Mouse (Mus musculus) liver, embryonic 12.5 days (tissue): Measurements from ENCODE around the gene Tex44. TPM values are rescaled to one million over a fixed set of nuclear protein-coding genes. Genes with fewer than 3 reads are reported as not detected.
A peak's percentile ranks its signal among the peaks of the same experiment; 100 is the strongest.

Source experiments
- ATAC-seq: fragments of 200-750 bp; cut with Nextera tagmentation; 2 replicates; pipeline ENCODE4 v1.8.0; 2017; ENCODE audit warnings: moderate number of reproducible peaks, mild to moderate bottlenecking, moderate library complexity
- H3K27ac ChIP-seq: fragments of 300-500 bp; sonication (generic); 2 replicates; pipeline ENCODE4 v1.5.1; 2016; ENCODE audit warnings: mild to moderate bottlenecking
- H3K27me3 ChIP-seq: fragments of 300-500 bp; sonication (generic); replicated peaks from 2 replicates; pipeline ENCODE4 v1.6.1; 2016; ENCODE audit warnings: mild to moderate bottlenecking, moderate library complexity
- H3K36me3 ChIP-seq: fragments of 300-500 bp; sonication (generic); 2 replicates; pipeline ENCODE4 v1.6.1; 2016; ENCODE audit warnings: mild to moderate bottlenecking, moderate library complexity
- H3K4me1 ChIP-seq: fragments of 300-500 bp; sonication (generic); 2 replicates; pipeline ENCODE4 v1.6.1; 2016
- H3K4me2 ChIP-seq: fragments of 300-500 bp; sonication (generic); 2 replicates; pipeline ENCODE4 v1.6.1; 2016; ENCODE audit warnings: mild to moderate bottlenecking, moderate library complexity
- H3K4me3 ChIP-seq: fragments of 300-500 bp; sonication (generic); 2 replicates; pipeline ENCODE4 v1.5.1; 2016; ENCODE audit warnings: mild to moderate bottlenecking, moderate library complexity
- H3K9ac ChIP-seq: fragments of 300-500 bp; sonication (generic); 2 replicates; pipeline ENCODE4 v1.6.1; 2016; ENCODE audit warnings: mild to moderate bottlenecking, moderate library complexity
- H3K9me3 ChIP-seq: fragments of 300-500 bp; sonication (generic); replicated peaks from 2 replicates; pipeline ENCODE4 v1.6.1; 2016; ENCODE audit warnings: mild to moderate bottlenecking, moderate library complexity
- WGBS: fragments of 180-500 bp; shearing (Covaris S2); methylation state at CpG from one replicate; pipeline ENCODE4 v1.1.7; 2016; ENCODE audit not compliant: insufficient replicate concordance; 5-methylcytosine and 5-hydroxymethylcytosine counted together
- polyA plus RNA-seq: library from polyadenylated mRNA; unstranded; fragments of >200 nt; fragmentation: Nextera tagmentation; extraction: Ambion mirVana; gene quantifications from 2 replicates; pipeline ENCODE4 v1.2.1, GENCODE M21; 2016

The Tex44 gene
- polyA plus RNA-seq, 1 experiment from 2014 or later: not detected

DNA sequence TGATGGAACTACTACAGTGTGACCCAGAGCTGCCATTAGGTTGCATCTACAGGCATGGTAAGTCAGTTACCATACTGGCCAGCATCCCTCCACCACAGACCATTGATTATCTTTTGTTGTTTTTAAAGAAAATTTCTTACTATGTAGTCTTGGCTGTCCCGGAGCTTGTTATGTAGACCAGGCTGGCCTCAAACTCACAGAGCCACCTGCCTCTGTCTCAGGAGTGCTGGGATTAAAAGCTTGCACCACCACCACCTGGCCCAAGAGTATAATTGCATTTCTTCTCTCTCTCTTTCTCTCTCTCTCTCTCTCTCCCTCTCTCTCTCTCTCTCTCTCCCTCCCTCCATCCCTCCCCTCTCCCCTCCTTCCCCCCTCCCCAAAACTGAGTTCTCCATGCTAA is 1.8 kb upstream of the Tex44 start:
- Histone ChIP-seq H3K27ac (no peak overlapping the region), H3K4me3 (no peak overlapping the region), H3K9ac (no peak overlapping the region), H3K9me3 (no peaks in the 10 kb centered on the region), H3K4me1 (no peaks in the 10 kb centered on the region), H3K4me2 (no peak overlapping the region), H3K36me3 (no peaks in the 10 kb centered on the region), H3K27me3 (no peaks in the 10 kb centered on the region)
- no peak for ATAC-seq
- WGBS: 79% methylated on average over 1 of the region's 1 CpGs

DNA sequence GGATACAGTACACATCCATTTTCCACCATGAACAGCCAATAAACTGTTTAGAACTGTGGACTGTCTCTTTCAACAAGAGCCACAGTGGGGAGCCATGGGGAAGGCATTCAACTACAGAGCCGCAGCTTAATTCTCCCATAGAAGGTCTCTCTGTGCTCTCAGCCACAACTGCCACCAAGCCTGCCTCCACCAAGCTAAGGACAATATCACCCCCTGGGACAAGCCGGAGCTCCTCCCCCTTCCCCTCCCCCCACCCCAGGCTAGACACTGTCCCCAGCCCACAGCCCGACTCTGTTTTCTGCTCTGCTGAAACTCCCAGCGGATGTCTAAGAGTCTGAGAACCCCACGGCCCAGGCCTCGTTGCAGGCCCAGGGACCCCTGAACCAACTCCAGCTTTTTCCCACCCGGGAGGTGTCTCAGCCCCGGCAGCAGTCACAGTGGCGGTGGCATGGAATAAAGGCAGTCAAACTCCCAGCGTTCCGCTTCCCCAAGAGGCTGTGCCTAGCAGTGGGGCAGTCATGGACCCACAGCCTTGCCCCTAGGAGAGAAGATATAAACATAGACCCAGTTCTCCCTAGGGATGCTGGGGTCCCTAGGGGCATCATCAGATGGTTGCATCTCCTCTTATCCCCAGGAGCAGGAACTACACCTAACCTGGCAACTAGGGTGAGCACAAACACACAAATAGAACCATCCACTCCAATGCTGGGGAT is 1.1 kb upstream of the Tex44 start:
- no peak for ATAC-seq
- no peak overlapping the region for H3K9ac ChIP-seq
- H3K4me3 ChIP-seq: no peak overlapping the region
- no peaks in the 10 kb centered on the region for H3K27me3 ChIP-seq
- 48% methylated on average over 11 of the region's 11 CpGs for WGBS
- no peaks in the 10 kb centered on the region for H3K4me1 ChIP-seq
- no peaks in the 10 kb centered on the region for H3K9me3 ChIP-seq
- H3K36me3 ChIP-seq: no peaks in the 10 kb centered on the region
- no peak overlapping the region for H3K4me2 ChIP-seq
- no peak overlapping the region for H3K27ac ChIP-seq

- Histone ChIP-seq H3K9me3 (no peaks in the 10 kb centered on the region), H3K4me3 (no peak overlapping the region), H3K4me1 (peaks cover 27% of the 10 kb centered on the region), H3K27ac (no peak overlapping the region), H3K27me3 (no peaks in the 10 kb centered on the region), H3K36me3 (no peaks in the 10 kb centered on the region), H3K9ac (no peak overlapping the region), H3K4me2 (no peak overlapping the region)
- no peak for ATAC-seq
- 44% methylated on average over 2 of the region's 2 CpGs for WGBS
Observed at GRCm38 (mm10) chr1:86430056-86430455, 3.9 kb downstream of the Tex44 start.

DNA sequence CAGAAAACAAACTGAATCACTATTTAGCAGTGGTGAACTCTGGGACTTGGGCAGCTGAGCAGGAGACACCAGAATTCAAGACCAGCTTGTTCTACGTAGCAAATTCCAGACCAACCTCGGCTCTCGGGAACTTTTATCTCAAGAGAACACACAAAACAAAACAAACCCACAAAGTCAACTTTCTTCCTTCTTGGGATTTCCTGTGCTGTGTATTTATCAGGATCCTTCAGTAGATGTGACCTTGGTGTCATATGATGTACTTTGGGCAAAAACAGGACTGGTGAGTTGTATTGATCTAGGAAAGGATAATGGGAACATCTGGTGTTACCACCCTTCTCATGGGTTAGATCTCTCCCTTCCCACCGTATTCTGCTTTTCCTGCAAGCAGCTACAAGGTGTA is 6.6 kb downstream of the Tex44 start:
- WGBS: 18% methylated on average over 4 of the region's 4 CpGs
- H3K4me1 ChIP-seq: peaks cover 54% of the 10 kb centered on the region

GRCm38 (mm10) chr1:86433359-86433758 is 7.2 kb downstream of the Tex44 start:
- Histone ChIP-seq H3K9me3 (no peaks in the 10 kb centered on the region), H3K4me2 (peak overlapping the region; percentile 96; the same call in 1 of the 2 replicates), H3K9ac (peak overlapping the region; percentile 81; the same call in 1 of the 2 replicates), H3K27ac (peak overlapping the region; percentile 94), H3K4me3 (no peak overlapping the region), H3K27me3 (no peaks in the 10 kb centered on the region), H3K4me1 (peaks cover 60% of the 10 kb centered on the region), H3K36me3 (no peaks in the 10 kb centered on the region)
- WGBS: 74% methylated on average over 7 of the region's 7 CpGs
- no peak for ATAC-seq

More for the DNA sequence above, 6.6 kb downstream of the Tex44 start:
- Histone ChIP-seq H3K27me3 (no peaks in the 10 kb centered on the region), H3K9ac (no peak overlapping the region), H3K4me2 (no peak overlapping the region), H3K27ac (peak overlapping the region; percentile 10; the same call in 1 of the 2 replicates), H3K36me3 (no peaks in the 10 kb centered on the region), H3K4me3 (no peak overlapping the region), H3K9me3 (no peaks in the 10 kb centered on the region)
- no peak for ATAC-seq

DNA sequence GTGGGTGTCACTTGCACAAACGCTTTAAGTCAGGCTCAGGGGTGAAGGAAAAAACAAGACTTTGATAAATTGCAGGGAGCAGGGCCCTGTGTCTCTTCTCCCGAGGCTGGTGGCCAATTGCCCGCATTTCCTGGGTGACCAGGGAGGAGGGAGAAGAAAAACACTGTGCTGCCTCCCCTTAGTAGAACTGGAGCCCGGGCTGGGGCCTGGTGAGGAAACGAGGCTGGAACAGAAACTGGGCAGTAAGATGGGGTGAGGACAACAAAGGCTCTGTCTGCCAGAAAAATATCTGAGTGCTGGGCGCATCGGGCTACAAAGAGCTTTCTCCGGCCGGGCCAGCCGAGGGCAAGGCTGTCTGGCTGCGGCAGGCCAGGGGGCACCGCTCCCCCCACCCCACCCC is 7.9 kb downstream of the Tex44 start:
- H3K27me3 ChIP-seq: no peaks in the 10 kb centered on the region; the same call in 1 of the 2 replicates
- peak overlapping the region; percentile 96 for H3K4me2 ChIP-seq
- H3K9me3 ChIP-seq: no peaks in the 10 kb centered on the region
- H3K27ac ChIP-seq: peak overlapping the region; percentile 94
- ATAC-seq: peak; percentile 55
- H3K4me3 ChIP-seq: peak overlapping the region; percentile 71
- 3% methylated on average over 12 of the region's 12 CpGs for WGBS
- H3K4me1 ChIP-seq: peaks cover 64% of the 10 kb centered on the region
- peak overlapping the region; percentile 81 for H3K9ac ChIP-seq
- no peaks in the 10 kb centered on the region for H3K36me3 ChIP-seq

GRCm38 (mm10) chr1:86434439-86435201 is 8.5 kb downstream of the Tex44 start:
- H3K4me2 ChIP-seq: peak overlapping the region; percentile 96
- no peaks in the 10 kb centered on the region; the same call in 1 of the 2 replicates for H3K27me3 ChIP-seq
- H3K9me3 ChIP-seq: no peaks in the 10 kb centered on the region
- no peaks in the 10 kb centered on the region for H3K36me3 ChIP-seq
- H3K4me1 ChIP-seq: peaks cover 69% of the 10 kb centered on the region
- H3K9ac ChIP-seq: peak overlapping the region; percentile 81
- ATAC-seq: peak; percentile 92
- H3K4me3 ChIP-seq: peak overlapping the region; percentile 71
- peak overlapping the region; percentile 94 for H3K27ac ChIP-seq
- 7% methylated on average over 46 of the region's 46 CpGs for WGBS

GRCm38 (mm10) chr1:86435302-86435821 is 9.2 kb downstream of the Tex44 start:
- no peak for ATAC-seq
- Histone ChIP-seq H3K9me3 (no peaks in the 10 kb centered on the region), H3K27me3 (no peaks in the 10 kb centered on the region; the same call in 1 of the 2 replicates), H3K27ac (peak overlapping the region; percentile 94), H3K4me2 (peak overlapping the region; percentile 96), H3K36me3 (no peaks in the 10 kb centered on the region), H3K4me1 (peaks cover 76% of the 10 kb centered on the region), H3K9ac (peak overlapping the region; percentile 81), H3K4me3 (no peak overlapping the region)
- 63% methylated on average over 13 of the region's 13 CpGs for WGBS

- Histone ChIP-seq H3K9ac (0 out of 2 replicates have a peak overlapping the region, but pooled peaks have one; percentile 1), H3K27ac (peak overlapping the region; percentile 15; the same call in 1 of the 2 replicates)
Observed at GRCm38 (mm10) chr1:86437219-86438013, 11.3 kb downstream of the Tex44 start.

GRCm38 (mm10) chr1:86438014-86438319 is 11.8 kb downstream of the Tex44 start:
- WGBS: 43% methylated on average over 6 of the region's 6 CpGs
- Histone ChIP-seq H3K27me3 (no peaks in the 10 kb centered on the region; the same call in 1 of the 2 replicates), H3K4me1 (peaks cover 91% of the 10 kb centered on the region), H3K9ac (peak overlapping the region; percentile 1; the same call in 1 of the 2 replicates), H3K4me2 (no peak overlapping the region), H3K36me3 (no peaks in the 10 kb centered on the region), H3K27ac (peak overlapping the region; percentile 15; the same call in 1 of the 2 replicates), H3K4me3 (no peak overlapping the region), H3K9me3 (no peaks in the 10 kb centered on the region)
- ATAC-seq: no peak

More at GRCm38 (mm10) chr1:86437219-86438013, 11.3 kb downstream of the Tex44 start:
- no peaks in the 10 kb centered on the region for H3K9me3 ChIP-seq
- no peak overlapping the region for H3K4me2 ChIP-seq
- no peak for ATAC-seq
- peaks cover 91% of the 10 kb centered on the region for H3K4me1 ChIP-seq
- no peak overlapping the region for H3K4me3 ChIP-seq
- no peaks in the 10 kb centered on the region for H3K36me3 ChIP-seq
- 39% methylated on average over 9 of the region's 9 CpGs for WGBS
- no peaks in the 10 kb centered on the region; the same call in 1 of the 2 replicates for H3K27me3 ChIP-seq

- WGBS: 62% methylated on average over 2 of the region's 2 CpGs
- Histone ChIP-seq H3K4me2 (no peak overlapping the region), H3K4me3 (no peak overlapping the region), H3K9ac (no peak overlapping the region; the same call in 1 of the 2 replicates), H3K36me3 (no peaks in the 10 kb centered on the region), H3K4me1 (peaks cover 91% of the 10 kb centered on the region), H3K27ac (no peak overlapping the region), H3K27me3 (no peaks in the 10 kb centered on the region; the same call in 1 of the 2 replicates), H3K9me3 (no peaks in the 10 kb centered on the region)
- no peak for ATAC-seq
Observed at GRCm38 (mm10) chr1:86438501-86438900, 12.4 kb downstream of the Tex44 start.
